Mouse (Mus musculus) forebrain, embryonic 15.5 days (tissue): ENCODE results near the gene Prkcz. TPM values are rescaled to one million over a fixed set of nuclear protein-coding genes. Genes with fewer than 3 reads are reported as not detected.

Experiments used
- ATAC-seq: fragments of 200-750 bp; cut with Nextera tagmentation; replicated peaks from 2 replicates; pipeline ENCODE4 v1.8.0; 2017; ENCODE audit warnings: mild to moderate bottlenecking, moderate TSS enrichment, moderate library complexity
- H3K27ac ChIP-seq: fragments of 300-500 bp; sonication (generic); replicated peaks from 2 replicates; pipeline ENCODE4 v1.5.1; 2015; ENCODE audit warnings: mild to moderate bottlenecking, inconsistent platforms
- H3K27me3 ChIP-seq: fragments of 300-500 bp; sonication (generic); 2 replicates; pipeline ENCODE4 v1.6.1; 2015; ENCODE audit warnings: inconsistent platforms
- H3K36me3 ChIP-seq: fragments of 300-500 bp; sonication (generic); 2 replicates; pipeline ENCODE4 v1.6.1; 2015; ENCODE audit warnings: mild to moderate bottlenecking, inconsistent platforms
- H3K4me1 ChIP-seq: fragments of 300-500 bp; sonication (generic); 2 replicates; pipeline ENCODE4 v1.6.1; 2015; ENCODE audit warnings: inconsistent platforms
- H3K4me2 ChIP-seq: fragments of 300-500 bp; sonication (generic); replicated peaks from 2 replicates; pipeline ENCODE4 v1.6.1; 2015; ENCODE audit warnings: mild to moderate bottlenecking, inconsistent platforms
- H3K4me3 ChIP-seq: fragments of 300-500 bp; sonication (generic); 2 replicates; pipeline ENCODE4 v1.5.1; 2015; ENCODE audit warnings: mild to moderate bottlenecking, inconsistent platforms
- H3K9ac ChIP-seq: fragments of 300-500 bp; sonication (generic); replicated peaks from 2 replicates; pipeline ENCODE4 v1.6.1; 2015; ENCODE audit warnings: mild to moderate bottlenecking, inconsistent platforms
- H3K9me3 ChIP-seq: fragments of 300-500 bp; sonication (generic); 2 replicates; pipeline ENCODE4 v1.6.1; 2016; ENCODE audit warnings: inconsistent platforms
- WGBS: fragments of 180-500 bp; shearing (Covaris S2); methylation state at CpG from one replicate; pipeline ENCODE4 v1.1.7; 2015; ENCODE audit warnings: mixed read lengths; 5-methylcytosine and 5-hydroxymethylcytosine counted together
- polyA plus RNA-seq: library from polyadenylated mRNA; unstranded; fragments of >200 nt; fragmentation: Nextera tagmentation; extraction: Ambion mirVana; gene quantifications from 2 replicates; pipeline ENCODE4 v1.2.1, GENCODE M21; 2015

Gene Prkcz
- polyA plus RNA-seq, 1 experiment from 2014 or later, result 69.1 TPM

- WGBS, result 74% methylated on average over 6 of the region's 6 CpGs
- H3K27me3 ChIP-seq, result no peaks in the 10 kb centered on the region
These were observed 115.2 kb downstream of the Prkcz start for GRCm38 (mm10) chr4:155245770-155246492.

GRCm38 (mm10) chr4:155243233-155243632, 117.9 kb downstream of the Prkcz start:
- peaks cover 17% of the 10 kb centered on the region for H3K4me1 ChIP-seq
- WGBS, result 78% methylated on average over 12 of the region's 12 CpGs
- no peaks in the 10 kb centered on the region for H3K9me3 ChIP-seq
- H3K27me3 ChIP-seq, result no peaks in the 10 kb centered on the region
- no peak overlapping the region for H3K9ac ChIP-seq
- no peak overlapping the region for H3K4me3 ChIP-seq
- ATAC-seq, result no peak
- no peak overlapping the region for H3K4me2 ChIP-seq
- H3K27ac ChIP-seq, result no peak overlapping the region
- H3K36me3 ChIP-seq, result no peaks in the 10 kb centered on the region

More at GRCm38 (mm10) chr4:155245770-155246492, 115.2 kb downstream of the Prkcz start:
- Histone ChIP-seq H3K4me2 (no peak overlapping the region), H3K9me3 (no peaks in the 10 kb centered on the region), H3K27ac (peak overlapping the region; percentile 78), H3K4me3 (no peak overlapping the region), H3K36me3 (no peaks in the 10 kb centered on the region), H3K9ac (0 out of 2 replicates have a peak overlapping the region, but pooled peaks have one; percentile 1), H3K4me1 (peaks cover 26% of the 10 kb centered on the region)
- no peak for ATAC-seq

GRCm38 (mm10) chr4:155242292-155242691, 118.9 kb downstream of the Prkcz start:
- Histone ChIP-seq H3K27me3 (no peaks in the 10 kb centered on the region), H3K4me1 (peaks cover 17% of the 10 kb centered on the region), H3K9me3 (no peaks in the 10 kb centered on the region), H3K9ac (no peak overlapping the region), H3K4me2 (no peak overlapping the region), H3K4me3 (no peak overlapping the region), H3K36me3 (no peaks in the 10 kb centered on the region), H3K27ac (no peak overlapping the region)
- ATAC-seq, result no peak
- 93% methylated on average over 5 of the region's 5 CpGs for WGBS

- no peak overlapping the region for H3K27ac ChIP-seq
- H3K4me3 ChIP-seq, result no peak overlapping the region
- peaks cover 12% of the 10 kb centered on the region for H3K4me1 ChIP-seq
- no peak overlapping the region for H3K9ac ChIP-seq
- ATAC-seq, result no peak
- H3K9me3 ChIP-seq, result no peaks in the 10 kb centered on the region
- no peaks in the 10 kb centered on the region for H3K27me3 ChIP-seq
- H3K36me3 ChIP-seq, result no peaks in the 10 kb centered on the region
- 78% methylated on average over 9 of the region's 9 CpGs for WGBS
- no peak overlapping the region for H3K4me2 ChIP-seq
These were observed 119.4 kb downstream of the Prkcz start for GRCm38 (mm10) chr4:155241789-155242188.

- Histone ChIP-seq H3K36me3 (no peaks in the 10 kb centered on the region), H3K9me3 (no peaks in the 10 kb centered on the region), H3K27me3 (no peaks in the 10 kb centered on the region), H3K27ac (no peak overlapping the region), H3K4me3 (no peak overlapping the region), H3K4me2 (no peak overlapping the region), H3K4me1 (peaks cover 22% of the 10 kb centered on the region), H3K9ac (no peak overlapping the region)
- 62% methylated on average over 6 of the region's 6 CpGs for WGBS
- no peak for ATAC-seq
These were observed 121.7 kb downstream of the Prkcz start for GRCm38 (mm10) chr4:155239494-155239893.

- H3K4me1 ChIP-seq, result peaks cover 34% of the 10 kb centered on the region
- no peak overlapping the region for H3K27ac ChIP-seq
- H3K9ac ChIP-seq, result no peak overlapping the region
- H3K4me3 ChIP-seq, result no peak overlapping the region
- H3K36me3 ChIP-seq, result no peaks in the 10 kb centered on the region
- H3K4me2 ChIP-seq, result no peak overlapping the region
- no peaks in the 10 kb centered on the region for H3K27me3 ChIP-seq
- H3K9me3 ChIP-seq, result no peaks in the 10 kb centered on the region
- no peak for ATAC-seq
- 84% methylated on average over 5 of the region's 5 CpGs for WGBS
These were observed 122.9 kb downstream of the Prkcz start for GRCm38 (mm10) chr4:155238276-155238675.

GRCm38 (mm10) chr4:155236737-155237385, 124.3 kb downstream of the Prkcz start:
- no peak for ATAC-seq
- no peaks in the 10 kb centered on the region for H3K9me3 ChIP-seq
- peak overlapping the region; percentile 98 for H3K27ac ChIP-seq
- WGBS, result 85% methylated on average over 12 of the region's 12 CpGs
- H3K4me2 ChIP-seq, result no peak overlapping the region
- no peak overlapping the region for H3K9ac ChIP-seq
- no peak overlapping the region for H3K4me3 ChIP-seq
- H3K36me3 ChIP-seq, result no peaks in the 10 kb centered on the region
- H3K27me3 ChIP-seq, result no peaks in the 10 kb centered on the region
- peaks cover 36% of the 10 kb centered on the region for H3K4me1 ChIP-seq

GRCm38 (mm10) chr4:155235311-155236119, 125.6 kb downstream of the Prkcz start:
- H3K27me3 ChIP-seq, result no peaks in the 10 kb centered on the region
- ATAC-seq, result peak; percentile 87
- peak overlapping the region; percentile 48 for H3K9ac ChIP-seq
- peaks cover 36% of the 10 kb centered on the region for H3K4me1 ChIP-seq
- H3K27ac ChIP-seq, result peak overlapping the region; percentile 98
- H3K36me3 ChIP-seq, result no peaks in the 10 kb centered on the region
- H3K9me3 ChIP-seq, result no peaks in the 10 kb centered on the region
- H3K4me2 ChIP-seq, result peak overlapping the region; percentile 41
- WGBS, result 8% methylated on average over 18 of the region's 18 CpGs
- H3K4me3 ChIP-seq, result peak overlapping the region; percentile 15; the same call in 1 of the 2 replicates

GRCm38 (mm10) chr4:155234371-155235310, 126.5 kb downstream of the Prkcz start:
- ATAC-seq, result no peak; the same call in 1 of the 2 replicates
- Histone ChIP-seq H3K4me2 (peak overlapping the region; percentile 41), H3K4me1 (peaks cover 36% of the 10 kb centered on the region), H3K4me3 (0 out of 2 replicates have a peak overlapping the region, but pooled peaks have one; percentile 15), H3K27ac (peak overlapping the region; percentile 98), H3K9me3 (no peaks in the 10 kb centered on the region), H3K36me3 (no peaks in the 10 kb centered on the region), H3K27me3 (no peaks in the 10 kb centered on the region), H3K9ac (0 out of 2 replicates have a peak overlapping the region, but pooled peaks have one; percentile 6)
- WGBS, result 49% methylated on average over 8 of the region's 8 CpGs

- Histone ChIP-seq H3K4me2 (no peak overlapping the region), H3K4me3 (no peak overlapping the region), H3K9me3 (no peaks in the 10 kb centered on the region), H3K27ac (peak overlapping the region; percentile 98), H3K9ac (peak overlapping the region; percentile 29; the same call in 1 of the 2 replicates), H3K4me1 (peaks cover 36% of the 10 kb centered on the region), H3K36me3 (no peaks in the 10 kb centered on the region), H3K27me3 (no peaks in the 10 kb centered on the region)
- ATAC-seq, result peak; percentile 53
- 11% methylated on average over 10 of the region's 10 CpGs for WGBS
These were observed 127.3 kb downstream of the Prkcz start for GRCm38 (mm10) chr4:155233878-155234277.

- Histone ChIP-seq H3K27ac (no peak overlapping the region), H3K9ac (no peak overlapping the region), H3K4me2 (no peak overlapping the region), H3K9me3 (no peaks in the 10 kb centered on the region), H3K4me3 (no peak overlapping the region), H3K4me1 (peaks cover 8% of the 10 kb centered on the region), H3K36me3 (no peaks in the 10 kb centered on the region), H3K27me3 (no peaks in the 10 kb centered on the region)
- 87% methylated on average over 5 of the region's 5 CpGs for WGBS
- no peak for ATAC-seq
These were observed 132.7 kb downstream of the Prkcz start for GRCm38 (mm10) chr4:155228461-155228860.
